Mouse (Mus musculus): ENCODE results near the gene H2al1c. TPM values are rescaled to one million over a fixed set of nuclear protein-coding genes. Genes with fewer than 3 reads are reported as not detected.
"Not testable (repeated sequence)": the region's sequence is repeated elsewhere in the genome, so short reads cannot be mapped to it uniquely, and the experiment has no call there.

H2al1c gene
- total and polyA plus RNA-seq, 2 experiments from 2014 or later, result not detected

DNA sequence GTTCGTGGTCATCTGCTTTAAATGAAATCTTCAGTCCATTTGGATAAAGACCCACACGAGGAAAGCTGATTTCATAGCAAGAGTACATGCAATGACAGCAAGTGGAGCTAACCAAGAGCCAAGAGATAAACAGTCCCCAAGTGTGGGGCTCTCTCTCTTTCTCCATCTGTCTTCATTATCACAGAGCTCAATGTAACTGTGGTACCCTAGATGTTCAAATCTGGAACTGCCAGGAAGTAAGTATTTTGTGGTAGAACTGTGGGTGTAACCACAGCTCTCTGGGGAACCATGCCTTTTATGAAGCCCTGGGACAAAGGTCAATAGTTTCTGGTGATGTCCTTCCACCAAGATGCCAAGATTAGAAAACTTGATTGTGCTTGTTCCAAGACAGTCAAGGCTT is 24.7 kb upstream of the H2al1c start:
- ATAC-seq (ENCODE audit: low FRiP score), result no peak
- Histone ChIP-seq H3K36me3 (ENCODE audit: insufficient read depth, low read length) (no peaks in the 10 kb centered on the region), H3K27me3 (ENCODE audit: insufficient read depth, low read length) (no peaks in the 10 kb centered on the region), H3K4me1 (ENCODE audit: insufficient read depth, low read length) (no peaks in the 10 kb centered on the region), H3K9me3 (ENCODE audit: low read length) (no peaks in the 10 kb centered on the region), H3K4me3 (ENCODE audit: low read depth, low read length) (no peak overlapping the region), H3K9ac (replicated peaks; ENCODE audit: low read length, poor library complexity, severe bottlenecking) (no peak overlapping the region), H3K27ac (ENCODE audit: low read depth, low read length) (no peak overlapping the region), H3K4me2 (ENCODE audit: low read depth, low read length, poor library complexity, severe bottlenecking) (no peak overlapping the region)
- no peak for TF ChIP-seq CTCF (IDR thresholded peaks at IDR 0.05)
- no peak for DNase-seq (ENCODE audit: low spot score)
- 73% methylated on average over 2 of the region's 2 CpGs for WGBS

GRCm38 (mm10) chrX:11288306-11288882 is 17.1 kb upstream of the H2al1c start:
- no peaks in the 10 kb centered on the region for H3K9me3 ChIP-seq (ENCODE audit: low read length)
- DNase-seq (ENCODE audit: low spot score) (no peak), ATAC-seq (ENCODE audit: low FRiP score) (no peak)
- H3K4me2 ChIP-seq (ENCODE audit: low read depth, low read length, poor library complexity, severe bottlenecking), result no peak overlapping the region
- no peaks in the 10 kb centered on the region for H3K4me1 ChIP-seq (ENCODE audit: insufficient read depth, low read length)
- WGBS, result 84% methylated on average over 14 of the region's 14 CpGs
- H3K36me3 ChIP-seq (ENCODE audit: insufficient read depth, low read length), result no peaks in the 10 kb centered on the region
- no peak overlapping the region for H3K27ac ChIP-seq (ENCODE audit: low read depth, low read length)
- no peak for TF ChIP-seq CTCF (IDR thresholded peaks at IDR 0.05)
- no peak overlapping the region for H3K4me3 ChIP-seq (ENCODE audit: low read depth, low read length)
- H3K27me3 ChIP-seq (ENCODE audit: insufficient read depth, low read length), result no peaks in the 10 kb centered on the region
- H3K9ac ChIP-seq (replicated peaks; ENCODE audit: low read length, poor library complexity, severe bottlenecking), result no peak overlapping the region

GRCm38 (mm10) chrX:11289244-11289643 is 16.2 kb upstream of the H2al1c start:
- H3K4me2 ChIP-seq (ENCODE audit: low read depth, low read length, poor library complexity, severe bottlenecking), result no peak overlapping the region
- H3K9ac ChIP-seq (replicated peaks; ENCODE audit: low read length, poor library complexity, severe bottlenecking), result no peak overlapping the region
- no peaks in the 10 kb centered on the region for H3K27me3 ChIP-seq (ENCODE audit: insufficient read depth, low read length)
- 38% methylated on average over 4 of the region's 4 CpGs for WGBS
- no peak overlapping the region for H3K4me3 ChIP-seq (ENCODE audit: low read depth, low read length)
- no peaks in the 10 kb centered on the region for H3K36me3 ChIP-seq (ENCODE audit: insufficient read depth, low read length)
- no peak overlapping the region for H3K27ac ChIP-seq (ENCODE audit: low read depth, low read length)
- H3K9me3 ChIP-seq (ENCODE audit: low read length), result no peaks in the 10 kb centered on the region
- DNase-seq (ENCODE audit: low spot score) (no peak), ATAC-seq (ENCODE audit: low FRiP score) (no peak)
- no peak for TF ChIP-seq CTCF (IDR thresholded peaks at IDR 0.05)
- no peaks in the 10 kb centered on the region for H3K4me1 ChIP-seq (ENCODE audit: insufficient read depth, low read length)

GRCm38 (mm10) chrX:11298957-11299356 is 6.5 kb upstream of the H2al1c start, which contains the start of gene H2al1a:
Gene H2al1a (plus strand): TSS chrX:11299257.
- H3K36me3 ChIP-seq (ENCODE audit: insufficient read depth, low read length); H3K9me3 ChIP-seq (ENCODE audit: low read length); H3K9ac ChIP-seq (replicated peaks; ENCODE audit: low read length, poor library complexity, severe bottlenecking); H3K4me2 ChIP-seq (ENCODE audit: low read depth, low read length, poor library complexity, severe bottlenecking); DNase-seq (ENCODE audit: low spot score); ATAC-seq (ENCODE audit: low FRiP score); H3K27me3 ChIP-seq (ENCODE audit: insufficient read depth, low read length); H3K27ac ChIP-seq (ENCODE audit: low read depth, low read length); H3K4me3 ChIP-seq (ENCODE audit: low read depth, low read length); H3K4me1 ChIP-seq (ENCODE audit: insufficient read depth, low read length): not testable (repeated sequence)
- WGBS, result no CpG with 5 or more reads among the region's 3 CpGs

DNA sequence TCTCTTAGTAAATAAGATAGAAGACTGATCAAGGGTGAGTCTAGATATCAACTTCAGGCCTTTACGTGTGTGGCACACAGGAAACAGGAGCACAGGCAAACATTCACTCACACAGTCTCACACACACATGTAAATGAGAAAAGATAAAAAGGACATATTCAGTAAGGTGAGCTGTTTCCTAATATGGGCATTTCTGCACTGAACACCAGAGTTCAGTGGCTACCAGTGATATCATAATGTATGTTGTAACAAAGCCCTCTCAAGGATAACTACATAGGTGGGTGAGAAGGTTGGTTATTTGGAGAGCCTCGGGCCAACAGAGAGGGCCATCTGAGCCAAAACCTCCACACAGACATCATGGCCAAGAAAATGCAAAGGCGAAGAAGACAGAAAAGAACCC is 3.3 kb upstream of the H2al1c start, which contains the start of gene H2al1b:
H2al1b (plus strand) TSS at position 301 of the 400 bp plus-strand sequence.
- H3K4me1 ChIP-seq (ENCODE audit: insufficient read depth, low read length); H3K4me2 ChIP-seq (ENCODE audit: low read depth, low read length, poor library complexity, severe bottlenecking); H3K36me3 ChIP-seq (ENCODE audit: insufficient read depth, low read length); H3K27me3 ChIP-seq (ENCODE audit: insufficient read depth, low read length); DNase-seq (ENCODE audit: low spot score); H3K4me3 ChIP-seq (ENCODE audit: low read depth, low read length); H3K9me3 ChIP-seq (ENCODE audit: low read length); ATAC-seq (ENCODE audit: low FRiP score); H3K27ac ChIP-seq (ENCODE audit: low read depth, low read length); H3K9ac ChIP-seq (replicated peaks; ENCODE audit: low read length, poor library complexity, severe bottlenecking): not testable (repeated sequence)
- 92% methylated on average over 1 of the region's 3 CpGs for WGBS

- H3K9ac ChIP-seq (replicated peaks; ENCODE audit: low read length, poor library complexity, severe bottlenecking); H3K36me3 ChIP-seq (ENCODE audit: insufficient read depth, low read length); H3K27ac ChIP-seq (ENCODE audit: low read depth, low read length); H3K4me3 ChIP-seq (ENCODE audit: low read depth, low read length); H3K4me1 ChIP-seq (ENCODE audit: insufficient read depth, low read length); DNase-seq (ENCODE audit: low spot score); ATAC-seq (ENCODE audit: low FRiP score); H3K27me3 ChIP-seq (ENCODE audit: insufficient read depth, low read length); H3K9me3 ChIP-seq (ENCODE audit: low read length); H3K4me2 ChIP-seq (ENCODE audit: low read depth, low read length, poor library complexity, severe bottlenecking): not testable (repeated sequence)
- no CpG with 5 or more reads among the region's 6 CpGs for WGBS
These were observed 3.1 kb downstream of the H2al1c start, which contains the start of gene H2al1d for GRCm38 (mm10) chrX:11308524-11308923. Gene H2al1d (plus strand): TSS chrX:11308824.

DNA sequence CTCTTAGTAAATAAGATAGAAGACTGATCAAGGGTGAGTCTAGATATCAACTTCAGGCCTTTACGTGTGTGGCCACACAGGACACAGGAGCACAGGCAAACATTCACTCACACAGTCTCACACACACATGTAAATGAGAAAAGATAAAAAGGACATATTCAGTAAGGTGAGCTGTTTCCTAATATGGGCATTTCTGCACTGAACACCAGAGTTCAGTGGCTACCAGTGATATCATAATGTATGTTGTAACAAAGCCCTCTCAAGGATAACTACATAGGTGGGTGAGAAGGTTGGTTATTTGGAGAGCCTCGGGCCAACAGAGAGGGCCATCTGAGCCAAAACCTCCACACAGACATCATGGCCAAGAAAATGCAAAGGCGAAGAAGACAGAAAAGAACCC is 6.2 kb downstream of the H2al1c start, which contains the start of gene H2al1e:
H2al1e (plus strand) TSS at position 301 of the 400 bp plus-strand sequence.
- not testable (repeated sequence) for H3K4me2 ChIP-seq (ENCODE audit: low read depth, low read length, poor library complexity, severe bottlenecking); H3K4me3 ChIP-seq (ENCODE audit: low read depth, low read length); H3K9ac ChIP-seq (replicated peaks; ENCODE audit: low read length, poor library complexity, severe bottlenecking); ATAC-seq (ENCODE audit: low FRiP score); H3K4me1 ChIP-seq (ENCODE audit: insufficient read depth, low read length); DNase-seq (ENCODE audit: low spot score); H3K27me3 ChIP-seq (ENCODE audit: insufficient read depth, low read length); H3K27ac ChIP-seq (ENCODE audit: low read depth, low read length); H3K9me3 ChIP-seq (ENCODE audit: low read length); H3K36me3 ChIP-seq (ENCODE audit: insufficient read depth, low read length)
- WGBS, result no CpG with 5 or more reads among the region's 3 CpGs

DNA sequence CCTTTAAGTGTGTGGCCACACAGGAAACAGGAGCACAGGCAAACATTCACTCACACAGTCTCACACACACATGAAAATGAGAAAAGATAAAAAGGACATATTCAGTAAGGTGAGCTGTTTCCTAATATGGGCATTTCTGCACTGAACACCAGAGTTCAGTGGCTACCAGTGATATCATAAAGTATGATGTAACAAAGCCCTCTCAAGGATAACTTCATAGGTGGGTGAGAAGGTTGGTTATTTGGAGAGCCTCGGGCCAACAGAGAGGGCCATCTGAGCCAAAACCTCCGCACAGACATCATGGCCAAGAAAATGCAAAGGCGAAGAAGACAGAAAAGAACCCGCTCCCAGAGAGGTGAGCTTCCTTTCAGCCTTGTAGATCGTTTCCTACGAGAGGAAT is 9.4 kb downstream of the H2al1c start, which contains the start of gene H2al1f:
H2al1f (plus strand) TSS at position 301 of the 400 bp plus-strand sequence.
- H3K9ac ChIP-seq (replicated peaks; ENCODE audit: low read length, poor library complexity, severe bottlenecking); H3K27me3 ChIP-seq (ENCODE audit: insufficient read depth, low read length); H3K4me3 ChIP-seq (ENCODE audit: low read depth, low read length); ATAC-seq (ENCODE audit: low FRiP score); H3K4me1 ChIP-seq (ENCODE audit: insufficient read depth, low read length); H3K9me3 ChIP-seq (ENCODE audit: low read length); H3K4me2 ChIP-seq (ENCODE audit: low read depth, low read length, poor library complexity, severe bottlenecking); H3K36me3 ChIP-seq (ENCODE audit: insufficient read depth, low read length); H3K27ac ChIP-seq (ENCODE audit: low read depth, low read length); DNase-seq (ENCODE audit: low spot score): not testable (repeated sequence)
- no CpG with 5 or more reads among the region's 6 CpGs for WGBS

GRCm38 (mm10) chrX:11317956-11318355 is 12.5 kb downstream of the H2al1c start, which contains the start of gene H2al1g:
Gene H2al1g (plus strand): TSS chrX:11318256.
- H3K27me3 ChIP-seq (ENCODE audit: insufficient read depth, low read length); H3K9me3 ChIP-seq (ENCODE audit: low read length); H3K27ac ChIP-seq (ENCODE audit: low read depth, low read length); H3K36me3 ChIP-seq (ENCODE audit: insufficient read depth, low read length); H3K4me3 ChIP-seq (ENCODE audit: low read depth, low read length); ATAC-seq (ENCODE audit: low FRiP score); H3K4me1 ChIP-seq (ENCODE audit: insufficient read depth, low read length); DNase-seq (ENCODE audit: low spot score); H3K9ac ChIP-seq (replicated peaks; ENCODE audit: low read length, poor library complexity, severe bottlenecking); H3K4me2 ChIP-seq (ENCODE audit: low read depth, low read length, poor library complexity, severe bottlenecking): not testable (repeated sequence)
- WGBS, result no CpG with 5 or more reads among the region's 3 CpGs

Measured in midbrain, postnatal 0 days (tissue).